Mouse (Mus musculus): ENCODE measurements at regions not wholly inside any gene's neighbourhood (a gene's known extent, or its start where the extent isn't known, plus 50 kb on each side); places are given as distances from the start of the nearest gene placed in this dataset.

GRCm38 (mm10) chr3:133599731-133600130, 54.8 kb upstream of the Tet2 start:
- no peak for ATAC-seq
- Histone ChIP-seq H3K9me3 (ENCODE audit: control insufficient read depth, low read length) (no peaks in the 10 kb centered on the region), H3K4me3 (replicated peaks; ENCODE audit: low read length) (no peak overlapping the region), H3K4me2 (ENCODE audit: low read length) (no peak overlapping the region), H3K9ac (replicated peaks; ENCODE audit: low read depth, low read length) (no peak overlapping the region), H3K4me1 (replicated peaks; ENCODE audit: control insufficient read depth, insufficient read depth, low read length) (peaks cover 4% of the 10 kb centered on the region), H3K36me3 (ENCODE audit: control insufficient read depth, insufficient read depth) (no peaks in the 10 kb centered on the region), H3K27me3 (replicated peaks; ENCODE audit: control insufficient read depth, insufficient read depth, low read length) (no peaks in the 10 kb centered on the region), H3K27ac (ENCODE audit: low read length) (no peak overlapping the region)
- 94% methylated on average over 7 of the region's 7 CpGs for WGBS

- 7% methylated on average over 11 of the region's 11 CpGs for WGBS
- Histone ChIP-seq H3K4me2 (ENCODE audit: low read length) (peak overlapping the region; percentile 20; the same call in 1 of the 2 replicates), H3K36me3 (ENCODE audit: control insufficient read depth, insufficient read depth) (no peaks in the 10 kb centered on the region), H3K27me3 (replicated peaks; ENCODE audit: control insufficient read depth, insufficient read depth, low read length) (no peaks in the 10 kb centered on the region), H3K27ac (ENCODE audit: low read length) (peak overlapping the region; percentile 10; the same call in 1 of the 2 replicates), H3K9ac (replicated peaks; ENCODE audit: low read depth, low read length) (no peak overlapping the region), H3K4me1 (replicated peaks; ENCODE audit: control insufficient read depth, insufficient read depth, low read length) (peaks cover 4% of the 10 kb centered on the region), H3K4me3 (replicated peaks; ENCODE audit: low read length) (no peak overlapping the region), H3K9me3 (ENCODE audit: control insufficient read depth, low read length) (no peaks in the 10 kb centered on the region)
- peak; percentile 92 for ATAC-seq
These were observed 55.7 kb upstream of the Tet2 start for GRCm38 (mm10) chr3:133600447-133601220.

DNA sequence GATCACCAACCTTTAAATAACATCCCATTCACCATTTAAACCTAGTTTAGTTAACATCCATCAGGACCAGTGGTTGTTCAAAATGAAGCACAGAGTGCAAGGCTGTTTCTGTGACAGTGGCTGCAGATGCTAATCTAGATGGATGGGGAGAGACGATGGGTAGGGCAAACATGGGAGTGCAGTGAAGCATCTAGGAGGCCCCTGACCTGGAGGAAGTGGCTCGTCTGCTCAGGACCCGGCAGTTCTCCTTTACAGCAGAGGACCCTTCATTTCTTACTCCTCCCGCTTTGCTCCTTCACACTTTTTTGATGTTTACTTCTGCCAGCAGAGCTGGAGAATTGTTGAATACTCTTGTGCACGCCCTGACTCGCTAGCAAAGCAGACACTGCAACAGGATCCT, 60.5 kb upstream of the Tet2 start:
- H3K4me1 ChIP-seq (replicated peaks; ENCODE audit: control insufficient read depth, insufficient read depth, low read length) = peaks cover 2% of the 10 kb centered on the region
- no peaks in the 10 kb centered on the region for H3K9me3 ChIP-seq (ENCODE audit: control insufficient read depth, low read length)
- 92% methylated on average over 6 of the region's 6 CpGs for WGBS
- no peak for ATAC-seq
- no peak overlapping the region for H3K4me3 ChIP-seq (replicated peaks; ENCODE audit: low read length)
- H3K27ac ChIP-seq (ENCODE audit: low read length) = no peak overlapping the region
- H3K4me2 ChIP-seq (ENCODE audit: low read length) = no peak overlapping the region
- H3K9ac ChIP-seq (replicated peaks; ENCODE audit: low read depth, low read length) = no peak overlapping the region
- no peaks in the 10 kb centered on the region for H3K27me3 ChIP-seq (replicated peaks; ENCODE audit: control insufficient read depth, insufficient read depth, low read length)
- no peaks in the 10 kb centered on the region for H3K36me3 ChIP-seq (ENCODE audit: control insufficient read depth, insufficient read depth)

DNA sequence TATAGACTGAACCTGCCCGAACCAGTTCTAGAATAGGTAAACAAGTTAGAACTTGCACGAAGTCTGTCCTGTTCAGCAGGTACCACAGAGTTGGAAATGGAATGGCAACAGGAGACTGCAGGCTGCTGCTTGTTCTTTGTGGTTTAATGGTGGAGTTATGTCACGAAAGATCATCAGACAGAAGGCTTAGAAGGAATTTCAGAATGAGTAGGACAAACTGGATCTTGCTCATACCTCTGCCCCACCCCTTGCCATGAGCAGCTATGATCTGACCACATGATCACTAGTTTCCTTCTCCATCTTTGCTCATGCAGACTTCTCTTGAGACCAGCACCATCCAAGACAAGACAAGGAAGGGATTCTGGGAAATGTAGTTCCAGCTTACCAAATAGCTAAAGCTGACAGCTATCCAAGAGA, 63.9 kb upstream of the Tet2 start:
- H3K4me1 ChIP-seq (replicated peaks; ENCODE audit: control insufficient read depth, insufficient read depth, low read length) = 0 out of 2 replicates have a peak, but pooled peaks cover under 1% of the 10 kb centered on the region
- H3K4me2 ChIP-seq (ENCODE audit: low read length) = no peak overlapping the region
- no peaks in the 10 kb centered on the region for H3K9me3 ChIP-seq (ENCODE audit: control insufficient read depth, low read length)
- no peak for ATAC-seq
- WGBS = 96% methylated on average over 3 of the region's 3 CpGs
- H3K27ac ChIP-seq (ENCODE audit: low read length) = no peak overlapping the region
- no peak overlapping the region for H3K9ac ChIP-seq (replicated peaks; ENCODE audit: low read depth, low read length)
- H3K36me3 ChIP-seq (ENCODE audit: control insufficient read depth, insufficient read depth) = no peaks in the 10 kb centered on the region
- H3K27me3 ChIP-seq (replicated peaks; ENCODE audit: control insufficient read depth, insufficient read depth, low read length) = no peaks in the 10 kb centered on the region
- H3K4me3 ChIP-seq (replicated peaks; ENCODE audit: low read length) = no peak overlapping the region

DNA sequence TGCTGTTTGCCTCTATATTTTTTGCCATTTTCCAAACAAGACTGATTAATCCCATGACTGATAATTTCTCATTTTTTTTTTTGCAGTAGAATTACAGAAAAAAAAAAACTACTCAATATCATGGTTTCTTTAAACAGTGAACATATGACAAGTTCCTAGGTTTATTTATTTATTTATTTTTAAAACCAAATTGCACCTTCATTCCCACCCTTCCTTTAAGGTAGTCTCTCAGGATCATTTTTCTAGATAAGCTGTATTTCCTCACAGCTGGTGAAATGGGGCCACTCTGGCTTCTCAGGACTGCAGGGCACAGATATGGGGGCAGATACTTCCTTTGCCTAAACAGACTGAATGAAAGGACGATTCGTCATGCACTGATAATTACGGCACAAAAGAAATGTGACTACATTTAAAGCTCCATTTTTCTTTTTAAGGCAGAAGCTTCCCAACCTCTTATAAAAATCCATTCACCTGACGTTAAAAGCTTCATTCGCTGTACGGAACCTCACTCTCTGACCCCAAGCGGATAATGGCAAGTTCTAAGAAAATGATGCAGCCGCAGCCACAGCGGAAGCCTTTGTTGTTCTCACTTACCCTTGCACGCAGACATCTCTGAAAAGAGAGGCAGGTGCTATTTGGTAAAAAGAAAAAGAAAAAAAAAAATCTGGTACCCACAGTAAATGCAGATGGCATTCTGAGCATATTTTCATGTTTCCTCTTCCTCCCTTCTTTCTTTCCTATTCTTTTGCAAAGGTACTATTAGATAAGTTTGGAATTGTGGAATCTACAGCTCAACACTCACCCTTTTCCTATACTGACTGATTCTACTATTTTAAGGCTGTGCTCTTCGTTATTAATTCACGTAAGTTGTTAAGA, 69.1 kb upstream of the Tet2 start:
- peak; percentile 58 for ATAC-seq
- Histone ChIP-seq H3K4me2 (ENCODE audit: low read length) (peak overlapping the region; percentile 52), H3K27ac (ENCODE audit: low read length) (peak overlapping the region; percentile 64), H3K27me3 (replicated peaks; ENCODE audit: control insufficient read depth, insufficient read depth, low read length) (no peaks in the 10 kb centered on the region), H3K9me3 (ENCODE audit: control insufficient read depth, low read length) (no peaks in the 10 kb centered on the region), H3K4me3 (replicated peaks; ENCODE audit: low read length) (peak overlapping the region; percentile 29), H3K4me1 (replicated peaks; ENCODE audit: control insufficient read depth, insufficient read depth, low read length) (peaks cover 12% of the 10 kb centered on the region), H3K36me3 (ENCODE audit: control insufficient read depth, insufficient read depth) (no peaks in the 10 kb centered on the region), H3K9ac (replicated peaks; ENCODE audit: low read depth, low read length) (peak overlapping the region; percentile 51)
- WGBS = 9% methylated on average over 12 of the region's 12 CpGs

GRCm38 (mm10) chr3:133614712-133615426, 69.9 kb upstream of the Tet2 start:
- Histone ChIP-seq H3K9ac (replicated peaks; ENCODE audit: low read depth, low read length) (peak overlapping the region; percentile 51), H3K4me2 (ENCODE audit: low read length) (peak overlapping the region; percentile 52), H3K4me3 (replicated peaks; ENCODE audit: low read length) (peak overlapping the region; percentile 29), H3K27me3 (replicated peaks; ENCODE audit: control insufficient read depth, insufficient read depth, low read length) (no peaks in the 10 kb centered on the region), H3K4me1 (replicated peaks; ENCODE audit: control insufficient read depth, insufficient read depth, low read length) (peaks cover 12% of the 10 kb centered on the region), H3K9me3 (ENCODE audit: control insufficient read depth, low read length) (no peaks in the 10 kb centered on the region), H3K36me3 (ENCODE audit: control insufficient read depth, insufficient read depth) (no peaks in the 10 kb centered on the region), H3K27ac (ENCODE audit: low read length) (peak overlapping the region; percentile 64)
- ATAC-seq = peak; percentile 87
- 14% methylated on average over 14 of the region's 14 CpGs for WGBS

- Histone ChIP-seq H3K4me2 (ENCODE audit: low read length) (no peak overlapping the region), H3K4me1 (replicated peaks; ENCODE audit: control insufficient read depth, insufficient read depth, low read length) (peaks cover 12% of the 10 kb centered on the region), H3K9me3 (ENCODE audit: control insufficient read depth, low read length) (no peaks in the 10 kb centered on the region), H3K9ac (replicated peaks; ENCODE audit: low read depth, low read length) (no peak overlapping the region), H3K27me3 (replicated peaks; ENCODE audit: control insufficient read depth, insufficient read depth, low read length) (no peaks in the 10 kb centered on the region), H3K4me3 (replicated peaks; ENCODE audit: low read length) (no peak overlapping the region), H3K27ac (ENCODE audit: low read length) (no peak overlapping the region), H3K36me3 (ENCODE audit: control insufficient read depth, insufficient read depth) (no peaks in the 10 kb centered on the region)
- WGBS = 47% methylated on average over 2 of the region's 2 CpGs
- no peak for ATAC-seq
These were observed 72.1 kb upstream of the Tet2 start for GRCm38 (mm10) chr3:133617036-133617435.

DNA sequence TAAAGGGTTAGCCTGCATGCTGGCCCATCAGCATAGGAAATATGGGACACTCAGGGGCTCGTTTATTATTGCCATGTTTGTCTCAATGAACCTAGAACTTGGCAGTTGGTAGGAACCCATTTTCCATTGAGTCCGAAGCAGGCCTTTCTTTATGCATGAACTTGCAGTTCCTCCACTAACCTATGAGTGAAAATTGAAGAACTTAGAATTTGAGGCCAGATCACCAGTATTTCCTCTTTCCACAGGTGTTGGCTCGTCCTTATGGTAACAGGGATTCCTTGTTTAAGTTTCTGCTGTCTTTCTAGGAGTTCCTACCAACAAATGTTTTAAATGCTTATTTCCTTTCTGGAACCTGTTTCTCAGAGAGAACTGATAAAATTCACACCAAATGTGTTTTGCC, 73.6 kb upstream of the Tet2 start:
- Histone ChIP-seq H3K4me1 (replicated peaks; ENCODE audit: control insufficient read depth, insufficient read depth, low read length) (peaks cover 12% of the 10 kb centered on the region), H3K9ac (replicated peaks; ENCODE audit: low read depth, low read length) (no peak overlapping the region), H3K36me3 (ENCODE audit: control insufficient read depth, insufficient read depth) (no peaks in the 10 kb centered on the region), H3K27me3 (replicated peaks; ENCODE audit: control insufficient read depth, insufficient read depth, low read length) (no peaks in the 10 kb centered on the region), H3K9me3 (ENCODE audit: control insufficient read depth, low read length) (no peaks in the 10 kb centered on the region), H3K27ac (ENCODE audit: low read length) (no peak overlapping the region), H3K4me3 (replicated peaks; ENCODE audit: low read length) (no peak overlapping the region), H3K4me2 (ENCODE audit: low read length) (no peak overlapping the region)
- no peak for ATAC-seq
- 93% methylated on average over 3 of the region's 3 CpGs for WGBS

DNA sequence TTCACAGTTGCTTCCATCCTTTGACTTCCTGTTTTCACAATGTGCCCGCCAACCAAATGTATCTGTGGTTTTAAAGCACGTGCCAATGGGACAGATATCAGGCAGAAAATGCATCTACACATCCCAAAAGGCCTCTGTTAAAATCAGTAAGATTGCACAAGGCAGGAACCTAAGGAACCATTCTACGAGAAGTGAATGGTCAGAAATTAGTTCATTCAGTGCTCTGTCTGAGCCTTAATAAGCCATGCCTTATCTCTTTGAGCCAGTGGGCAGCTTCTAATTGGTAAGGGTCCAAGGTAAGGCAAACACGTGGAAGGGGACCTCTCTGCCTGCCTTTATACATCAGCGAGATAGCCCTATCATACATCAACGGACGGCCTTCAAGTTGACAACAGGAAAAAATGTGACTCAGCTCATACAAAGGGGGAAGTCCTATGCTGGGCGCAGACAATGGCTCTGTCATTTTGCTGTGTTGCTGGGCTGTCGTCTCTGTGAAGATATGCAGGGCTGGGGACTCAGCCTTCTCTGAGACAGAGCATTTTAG, 78.3 kb upstream of the Tet2 start:
- H3K27ac ChIP-seq (ENCODE audit: low read length) = no peak overlapping the region
- WGBS = 71% methylated on average over 9 of the region's 9 CpGs
- no peak for ATAC-seq

More for the DNA sequence above, 78.3 kb upstream of the Tet2 start:
- H3K36me3 ChIP-seq (ENCODE audit: control insufficient read depth, insufficient read depth) = no peaks in the 10 kb centered on the region
- no peak overlapping the region for H3K9ac ChIP-seq (replicated peaks; ENCODE audit: low read depth, low read length)
- H3K27me3 ChIP-seq (replicated peaks; ENCODE audit: control insufficient read depth, insufficient read depth, low read length) = no peaks in the 10 kb centered on the region
- no peak overlapping the region for H3K4me2 ChIP-seq (ENCODE audit: low read length)
- H3K4me1 ChIP-seq (replicated peaks; ENCODE audit: control insufficient read depth, insufficient read depth, low read length) = no peaks in the 10 kb centered on the region
- no peak overlapping the region for H3K4me3 ChIP-seq (replicated peaks; ENCODE audit: low read length)
- H3K9me3 ChIP-seq (ENCODE audit: control insufficient read depth, low read length) = no peaks in the 10 kb centered on the region

All from forebrain, embryonic 16.5 days (tissue).